Mouse (Mus musculus) left cerebral cortex, postnatal 10 days (tissue): ENCODE results near the gene Hepacam. TPM values are rescaled to one million over a fixed set of nuclear protein-coding genes. Genes with fewer than 3 reads are reported as not detected.
A peak's percentile ranks its signal among the peaks of the same experiment; 100 is the strongest.

ENCODE experiments used
- DNase-seq, 2 experiments: peaks; one replicate each; pipeline ENCODE4 v3.0.0; 2021 to 2022; ENCODE audit warnings: low spot score in 2 of 2, mixed read lengths in 1 of 2; ENCODE audit errors: extremely low spot score in 1 of 2
- intact Hi-C: fragments of 180-260 bp; cut with DNase I; formaldehyde crosslinking; loops from one replicate; pipeline ENCODE4 v1.15.1; 2025
- total RNA-seq, 2 experiments: library from RNA; stranded (reverse); gene quantifications; 2 replicates each; pipeline ENCODE4 v1.2.3; 2021

The Hepacam gene
- 10 to 100 TPM; 41.1 to 45.7 TPM for total RNA-seq

DNA sequence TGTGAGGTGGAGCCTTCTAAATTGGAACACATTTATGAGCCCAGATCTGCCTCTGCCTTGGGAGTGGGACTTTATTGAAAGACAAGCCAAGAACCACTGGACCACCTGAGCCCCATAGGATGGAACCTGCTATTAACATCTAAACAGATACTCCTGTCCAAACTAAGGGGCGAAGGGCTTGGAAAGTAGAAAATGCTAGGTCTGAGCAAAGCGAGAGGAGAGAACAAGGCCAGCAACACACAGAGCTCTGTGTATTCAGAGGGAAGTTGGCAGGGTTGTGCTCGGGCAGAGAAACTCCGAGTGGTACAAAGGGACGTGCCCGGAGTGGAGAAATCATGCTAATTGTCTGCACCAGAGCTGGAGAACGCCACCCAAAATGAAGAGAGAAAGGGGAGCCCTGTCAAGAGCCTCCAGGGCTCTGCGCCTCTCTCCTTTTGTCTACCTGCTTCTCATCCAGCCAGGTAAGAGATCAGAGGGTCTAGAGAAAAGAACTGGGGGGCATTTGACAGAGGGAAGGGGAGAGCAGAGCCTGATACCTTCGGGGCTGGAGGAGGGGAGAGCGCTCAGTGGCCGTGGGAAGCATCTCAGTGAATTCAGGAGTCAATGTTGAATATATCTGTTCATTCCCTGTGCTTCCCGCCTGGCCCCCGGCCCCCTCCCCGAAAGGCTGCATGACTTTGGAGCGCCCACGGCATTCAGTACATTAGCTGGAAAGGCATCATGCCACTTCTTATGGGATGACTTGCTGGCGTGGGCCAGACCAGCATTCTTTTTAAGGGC, at the start of gene Hepacam:
Gene Hepacam (plus strand): TSS at position 51 of the 780 bp plus-strand sequence.
- intact Hi-C loops: no loop called here
- peak in 1 of 2 experiments; percentile 60 for DNase-seq

GRCm38 (mm10) chr9:37329456-37329855, 37.7 kb upstream of the Hepacam start:
- intact Hi-C loops: loop anchor here (5.0 to 10.0 kb wide), 3 partner anchors 155 to 435 kb away; no protein-coding TSS in a partner anchor

DNA sequence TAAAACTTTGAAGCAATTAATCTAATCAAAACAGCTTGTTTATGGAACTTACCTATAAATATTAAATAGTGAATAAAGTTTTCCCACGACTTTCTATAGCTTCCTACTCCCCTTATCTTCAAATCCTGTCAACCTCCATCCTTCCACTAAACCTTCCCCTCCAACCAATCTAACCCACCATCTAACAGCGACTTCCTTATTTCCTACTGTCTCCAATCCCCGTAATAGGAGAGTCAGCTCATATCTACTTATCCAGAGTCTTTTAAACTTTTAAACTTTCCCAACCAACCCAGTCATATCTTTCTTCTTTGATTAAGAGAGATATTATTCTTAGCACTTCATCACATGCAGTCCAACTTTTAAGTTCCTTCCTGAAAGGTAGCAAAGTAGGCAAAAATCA, 21.7 kb upstream of the Hepacam start:
- no peak for DNase-seq
- intact Hi-C loops: no loop called here

More at GRCm38 (mm10) chr9:37329456-37329855, 37.7 kb upstream of the Hepacam start:
- DNase-seq: no peak

GRCm38 (mm10) chr9:37347184-37347987, 19.8 kb upstream of the Hepacam start:
- intact Hi-C loops: no loop called here
- DNase-seq: no peak

DNA sequence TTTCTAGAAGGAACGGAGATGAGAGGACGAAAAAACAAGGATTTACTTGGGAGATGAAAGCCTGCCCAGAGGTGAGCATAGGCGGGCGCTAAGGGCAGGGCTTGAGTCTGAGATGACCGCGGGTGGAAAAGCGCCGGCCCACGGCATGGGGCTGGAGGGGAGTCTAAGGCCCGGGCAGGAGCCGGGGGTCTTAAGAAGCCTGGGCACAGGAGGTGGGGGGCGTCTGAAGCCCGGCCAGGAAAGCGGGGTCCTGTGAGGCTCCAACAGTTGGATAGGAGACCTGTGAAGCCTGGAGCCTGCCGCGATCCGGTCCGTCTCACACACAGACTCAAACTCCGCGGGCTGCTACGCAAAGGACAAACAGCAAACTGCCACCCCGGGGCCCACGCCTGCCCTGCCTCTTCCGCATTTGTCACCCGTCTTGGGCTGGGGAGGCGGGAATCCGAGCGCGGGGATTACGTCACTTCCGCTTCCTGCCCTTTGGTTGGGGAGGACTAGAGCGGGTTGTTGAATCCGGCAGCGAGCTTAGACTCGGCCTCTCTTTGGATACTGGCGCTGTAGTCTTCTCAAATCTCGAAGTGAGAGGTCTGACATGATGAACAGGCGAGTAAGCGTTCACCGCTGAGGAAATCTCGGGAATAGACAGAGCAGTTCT, 19.0 kb upstream of the Hepacam start, which contains the start of gene Ccdc15:
Gene Ccdc15 (minus strand): TSS at position 445 of the 655 bp plus-strand sequence.
- peak; percentile 97 to 99 for DNase-seq
- intact Hi-C loops: no loop called here

DNA sequence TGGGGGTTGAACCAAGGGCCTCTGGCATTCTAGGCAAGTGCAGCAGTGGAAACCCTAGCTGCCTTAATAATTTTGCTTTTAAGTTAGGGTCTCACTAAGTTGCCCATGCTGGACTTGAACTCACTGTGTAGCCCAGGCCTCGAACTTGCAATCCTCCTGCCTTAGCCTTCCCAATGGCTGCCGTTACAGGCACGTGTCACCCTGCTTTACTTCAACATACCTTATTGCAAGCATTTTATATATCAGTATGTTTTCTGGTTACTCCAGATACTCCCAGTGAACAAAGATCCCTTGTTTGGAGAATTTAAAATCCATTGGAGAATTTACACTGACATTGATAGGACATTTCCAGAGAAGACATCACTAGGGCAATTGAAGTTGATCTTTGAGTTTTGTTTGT, 18.1 kb upstream of the Hepacam start:
- intact Hi-C loops: no loop called here
- no peak for DNase-seq

DNA sequence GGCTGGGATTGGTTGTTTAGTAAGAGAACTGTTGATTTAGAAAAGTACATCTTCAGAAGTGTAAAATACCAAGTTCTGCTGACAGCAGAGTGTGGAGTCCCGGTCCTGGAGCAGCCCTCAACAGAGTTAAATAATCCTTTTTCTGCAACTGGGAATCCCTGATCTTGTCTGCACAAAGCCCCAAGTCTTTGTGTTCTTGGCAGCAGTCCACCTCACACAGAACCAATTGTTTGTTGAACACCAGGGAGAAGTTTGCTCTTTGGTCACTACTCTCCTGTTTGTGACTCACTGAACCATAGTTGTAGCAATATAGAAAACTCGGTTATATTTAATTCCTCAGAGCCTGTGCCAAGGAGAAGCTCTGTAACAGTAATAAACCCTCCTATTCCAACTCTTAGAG, 15.9 kb upstream of the Hepacam start:
- intact Hi-C loops: no loop called here
- DNase-seq: peak in 1 of 2 experiments; percentile 9

DNA sequence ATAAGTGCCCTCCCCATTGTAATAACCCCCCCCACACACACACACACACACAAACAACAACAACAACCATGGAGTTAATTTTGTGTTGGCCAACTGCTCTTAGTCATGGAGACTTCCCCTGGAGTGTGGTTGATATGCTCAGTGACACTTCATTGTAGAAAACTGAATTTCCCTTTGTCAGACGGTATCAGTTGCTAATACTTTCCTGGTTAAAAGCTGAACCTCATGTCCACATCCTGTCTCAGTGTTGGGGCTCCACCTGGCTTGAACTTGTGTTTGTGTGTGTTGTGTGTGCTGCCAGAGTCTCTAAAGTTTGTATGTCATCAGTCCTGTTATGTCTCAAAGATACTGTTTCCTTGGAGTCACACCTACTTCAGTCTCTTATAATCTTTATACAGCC, 12.7 kb upstream of the Hepacam start:
- intact Hi-C loops: no loop called here
- DNase-seq: no peak

GRCm38 (mm10) chr9:37358713-37359330, 8.3 kb upstream of the Hepacam start:
- intact Hi-C loops: no loop called here
- peak in 1 of 2 experiments; percentile 75 for DNase-seq

GRCm38 (mm10) chr9:37359331-37360220, 7.6 kb upstream of the Hepacam start:
- intact Hi-C loops: no loop called here
- DNase-seq: peak; percentile 53 to 81

DNA sequence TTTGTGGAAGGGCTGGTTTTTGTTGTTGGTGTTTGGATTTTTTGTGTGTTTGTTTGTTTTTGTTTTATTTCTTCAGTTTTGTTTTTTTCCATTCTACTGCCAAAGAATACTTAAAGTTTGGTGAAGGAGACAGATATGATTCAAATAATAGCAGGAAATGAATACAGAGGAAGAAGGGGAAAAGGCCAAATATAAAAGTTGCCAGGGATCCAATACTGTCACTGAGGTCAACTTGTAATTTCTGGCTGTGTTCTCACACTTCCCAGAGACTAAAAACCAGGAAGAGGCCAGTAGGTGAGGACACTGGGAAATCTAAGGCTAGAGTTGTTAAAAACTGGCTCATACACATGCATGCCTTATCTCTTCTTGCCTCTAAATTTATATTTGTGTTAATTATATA, 5.1 kb upstream of the Hepacam start:
- DNase-seq: no peak
- intact Hi-C loops: no loop called here

- DNase-seq: no peak
- intact Hi-C loops: no loop called here
Measured at GRCm38 (mm10) chr9:37362881-37363280, 4.3 kb upstream of the Hepacam start.

- no peak for DNase-seq
- intact Hi-C loops: no loop called here
Measured at GRCm38 (mm10) chr9:37363551-37363950, 3.6 kb upstream of the Hepacam start.

GRCm38 (mm10) chr9:37364392-37364791, 2.8 kb upstream of the Hepacam start:
- no peak for DNase-seq
- intact Hi-C loops: no loop called here

GRCm38 (mm10) chr9:37365706-37366105, 1.4 kb upstream of the Hepacam start:
- no peak for DNase-seq
- intact Hi-C loops: no loop called here

- no peak for DNase-seq
- intact Hi-C loops: no loop called here
Measured at GRCm38 (mm10) chr9:37368081-37368830, 1.1 kb downstream of the Hepacam start.

GRCm38 (mm10) chr9:37368860-37369259, 1.7 kb downstream of the Hepacam start:
- intact Hi-C loops: no loop called here
- DNase-seq: peak in 1 of 2 experiments; percentile 52
